Mouse (Mus musculus) forebrain, postnatal 0 days (tissue): ENCODE measurements at regions not wholly inside any gene's neighbourhood (a gene's known extent, or its start where the extent isn't known, plus 50 kb on each side); places are given as distances from the start of the nearest gene placed in this dataset.

Experiments used
- ATAC-seq: fragments of 200-750 bp; cut with Nextera tagmentation; 2 replicates; pipeline ENCODE4 v1.8.0; 2017; ENCODE audit warnings: mild to moderate bottlenecking, moderate library complexity
- DNase-seq: peaks from one replicate; pipeline ENCODE4 v3.0.0-alpha.2; 2015
- H3K27ac ChIP-seq: fragments of 300-500 bp; sonication (generic); 2 replicates; pipeline ENCODE4 v1.5.1; 2014; ENCODE audit warnings: low read depth, mild to moderate bottlenecking, antibody characterized with exemption, low read length, moderate library complexity, mixed read lengths
- H3K27me3 ChIP-seq: fragments of 300-500 bp; sonication (generic); 2 replicates; pipeline ENCODE4 v1.6.1; 2014; ENCODE audit warnings: mild to moderate bottlenecking, low read length, mixed read lengths; ENCODE audit not compliant: insufficient read depth
- H3K36me3 ChIP-seq: fragments of 300-500 bp; sonication (generic); 2 replicates; pipeline ENCODE4 v1.6.1; 2014; ENCODE audit warnings: mild to moderate bottlenecking, moderate library complexity; ENCODE audit not compliant: insufficient read depth
- H3K4me1 ChIP-seq: fragments of 300-500 bp; sonication (generic); 2 replicates; pipeline ENCODE4 v1.6.1; 2014; ENCODE audit warnings: antibody characterized with exemption; ENCODE audit not compliant: insufficient read depth
- H3K4me2 ChIP-seq: fragments of 300-500 bp; sonication (generic); 2 replicates; pipeline ENCODE4 v1.6.1; 2014; ENCODE audit warnings: low read depth, mild to moderate bottlenecking, moderate library complexity
- H3K4me3 ChIP-seq: fragments of 300-500 bp; sonication (generic); 2 replicates; pipeline ENCODE4 v1.5.1; 2014; ENCODE audit warnings: low read depth, low read length, mixed read lengths
- H3K9ac ChIP-seq: fragments of 300-500 bp; sonication (generic); 2 replicates; pipeline ENCODE4 v1.6.1; 2014; ENCODE audit warnings: mild to moderate bottlenecking
- H3K9me3 ChIP-seq: fragments of 300-500 bp; sonication (generic); 2 replicates; pipeline ENCODE4 v1.6.1; 2016; ENCODE audit warnings: low read length
- CTCF ChIP-seq: sonication (generic); IDR thresholded peaks from 2 replicates; pipeline ENCODE4 v1.5.1; 2016; ENCODE audit warnings: antibody characterized with exemption, control low read depth, low read depth
- WGBS: fragments of 180-500 bp; shearing (Covaris S2); extraction: QIAGEN DNeasy Blood & Tissue Kit; methylation state at CpG from one replicate; pipeline ENCODE4 v1.1.7; 2014; 5-methylcytosine and 5-hydroxymethylcytosine counted together

DNA sequence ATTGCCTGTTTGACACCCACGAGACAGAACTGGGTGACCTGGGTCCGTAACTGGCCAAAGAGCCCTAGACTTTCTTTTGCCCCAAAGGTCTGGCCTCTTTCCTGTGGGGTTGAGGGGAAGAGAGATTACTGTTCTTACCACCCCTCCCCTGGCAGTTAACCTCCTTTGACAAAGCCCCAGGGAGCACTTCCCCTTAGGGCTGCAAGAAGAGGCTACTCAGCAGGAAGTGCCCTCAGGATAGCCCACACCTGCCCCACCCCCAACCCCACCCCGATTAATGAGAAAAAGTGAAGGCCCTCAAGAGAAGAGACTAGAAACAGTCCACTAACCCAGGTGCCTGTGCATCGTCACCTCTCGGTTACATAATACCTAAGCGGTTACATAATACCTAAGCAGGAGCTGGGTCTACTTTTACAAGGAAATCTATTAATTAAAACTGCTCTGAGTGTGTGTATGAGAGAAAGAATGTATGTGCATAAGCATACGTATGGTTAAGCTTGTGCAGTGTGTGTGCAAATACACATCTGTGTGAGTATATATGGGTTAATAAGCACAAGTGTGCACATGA lies 105.3 kb upstream of the Ret start:
- no peak overlapping the region for H3K27ac ChIP-seq
- H3K36me3 ChIP-seq: no peaks in the 10 kb centered on the region
- TF ChIP-seq CTCF: no peak
- 35% methylated on average over 7 of the region's 7 CpGs for WGBS
- no peaks in the 10 kb centered on the region for H3K9me3 ChIP-seq
- no peak for ATAC-seq
- 0 out of 2 replicates have a peak, but pooled peaks cover 6% of the 10 kb centered on the region for H3K4me1 ChIP-seq
- no peak overlapping the region for H3K4me2 ChIP-seq
- DNase-seq: no peak
- no peak overlapping the region for H3K9ac ChIP-seq
- H3K4me3 ChIP-seq: no peak overlapping the region
- H3K27me3 ChIP-seq: no peaks in the 10 kb centered on the region

DNA sequence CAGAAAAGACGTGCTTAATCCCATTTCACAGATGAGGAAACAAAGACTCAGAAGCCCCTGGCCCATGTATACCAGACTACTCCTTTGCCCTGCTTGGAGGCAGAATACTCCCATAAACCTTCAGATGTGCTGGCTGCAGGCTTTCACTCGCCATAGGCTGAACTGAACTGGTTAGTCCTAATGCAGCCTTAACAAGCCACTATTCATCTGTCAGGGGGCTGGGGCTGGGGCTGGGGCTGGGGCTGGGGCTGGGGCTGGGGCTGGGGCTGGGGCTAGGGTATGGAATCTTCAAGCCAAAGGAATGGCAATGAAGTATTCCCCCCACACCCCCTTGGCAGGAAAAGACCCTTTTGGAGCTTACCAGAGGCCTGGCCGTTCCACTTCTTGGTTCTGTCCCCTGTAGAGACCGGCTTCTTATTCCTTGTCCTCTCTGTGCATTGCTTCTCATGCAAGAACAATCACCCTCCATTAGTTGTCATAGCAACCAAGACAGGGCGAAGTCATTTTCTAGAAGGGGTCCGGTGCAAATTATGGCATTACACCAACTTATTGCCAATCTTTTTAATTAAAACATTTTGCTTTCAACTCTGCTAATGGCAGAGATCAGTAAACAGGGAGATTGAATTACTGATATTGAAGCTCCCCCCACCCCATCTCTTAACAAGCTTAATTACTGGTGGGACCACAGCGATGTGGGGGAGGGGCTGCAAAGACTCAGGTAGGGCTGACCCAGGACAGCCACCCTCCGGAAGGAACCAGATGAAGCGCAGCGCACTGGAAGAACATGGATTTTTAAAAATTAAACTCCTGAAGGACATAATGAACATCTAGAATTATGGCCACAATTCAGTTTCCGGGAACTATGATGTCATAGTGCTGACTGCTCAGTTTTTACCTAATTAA lies 104.6 kb upstream of the Ret start:
- H3K36me3 ChIP-seq: no peaks in the 10 kb centered on the region
- no peaks in the 10 kb centered on the region for H3K9me3 ChIP-seq
- no peak overlapping the region for H3K4me3 ChIP-seq
- 22% methylated on average over 11 of the region's 11 CpGs for WGBS
- 0 out of 2 replicates have a peak, but pooled peaks cover 6% of the 10 kb centered on the region for H3K4me1 ChIP-seq
- H3K4me2 ChIP-seq: no peak overlapping the region
- TF ChIP-seq CTCF: no peak
- no peaks in the 10 kb centered on the region for H3K27me3 ChIP-seq
- DNase-seq (peak; percentile 7), ATAC-seq (peak; percentile 59)
- no peak overlapping the region for H3K27ac ChIP-seq
- H3K9ac ChIP-seq: no peak overlapping the region

- no peak overlapping the region for H3K4me3 ChIP-seq
- no peak for ATAC-seq
- DNase-seq: no peak
- no peaks in the 10 kb centered on the region for H3K9me3 ChIP-seq
- WGBS: 95% methylated on average over 6 of the region's 6 CpGs
- H3K9ac ChIP-seq: no peak overlapping the region
- no peaks in the 10 kb centered on the region for H3K27me3 ChIP-seq
- H3K36me3 ChIP-seq: no peaks in the 10 kb centered on the region
- no peak overlapping the region for H3K4me2 ChIP-seq
- H3K4me1 ChIP-seq: 0 out of 2 replicates have a peak, but pooled peaks cover 6% of the 10 kb centered on the region
- no peak for TF ChIP-seq CTCF
- no peak overlapping the region for H3K27ac ChIP-seq
Observed at GRCm38 (mm10) chr6:118300781-118301180, 103.3 kb upstream of the Ret start.

DNA sequence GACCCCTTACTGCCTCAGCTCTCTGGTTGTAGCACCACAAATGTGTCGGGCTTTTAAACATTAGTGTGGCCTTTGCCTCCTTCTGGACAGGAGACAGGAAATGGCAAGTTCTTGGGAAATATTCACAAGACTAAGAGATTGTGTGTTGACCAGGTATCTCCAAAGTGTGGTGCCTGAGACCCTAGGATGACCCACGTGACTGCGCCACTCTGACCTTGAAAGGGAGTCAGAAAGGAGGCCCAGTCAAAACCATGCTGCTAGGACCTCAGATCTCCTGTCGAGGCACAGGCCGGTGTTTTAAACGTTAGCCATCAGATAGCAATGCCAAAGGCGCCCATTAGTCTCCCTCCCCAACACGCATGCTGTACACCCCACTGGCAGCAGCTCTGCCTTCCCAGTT lies 100.1 kb upstream of the Ret start:
- no peaks in the 10 kb centered on the region for H3K9me3 ChIP-seq
- H3K27me3 ChIP-seq: no peaks in the 10 kb centered on the region
- no peak overlapping the region for H3K9ac ChIP-seq
- no peak overlapping the region for H3K27ac ChIP-seq
- H3K4me1 ChIP-seq: 0 out of 2 replicates have a peak, but pooled peaks cover 6% of the 10 kb centered on the region
- no peak for ATAC-seq
- no peak for TF ChIP-seq CTCF
- no peaks in the 10 kb centered on the region for H3K36me3 ChIP-seq
- DNase-seq: no peak
- 91% methylated on average over 8 of the region's 8 CpGs for WGBS
- no peak overlapping the region for H3K4me3 ChIP-seq
- H3K4me2 ChIP-seq: no peak overlapping the region

GRCm38 (mm10) chr6:118293986-118294385 lies 96.5 kb upstream of the Ret start:
- Histone ChIP-seq H3K4me1 (no peaks in the 10 kb centered on the region), H3K9ac (no peak overlapping the region), H3K36me3 (no peaks in the 10 kb centered on the region), H3K27ac (no peak overlapping the region), H3K4me2 (no peak overlapping the region), H3K9me3 (no peaks in the 10 kb centered on the region), H3K27me3 (no peaks in the 10 kb centered on the region), H3K4me3 (no peak overlapping the region)
- no peak for TF ChIP-seq CTCF
- no peak for ATAC-seq
- DNase-seq: no peak
- WGBS: 80% methylated on average over 2 of the region's 2 CpGs

DNA sequence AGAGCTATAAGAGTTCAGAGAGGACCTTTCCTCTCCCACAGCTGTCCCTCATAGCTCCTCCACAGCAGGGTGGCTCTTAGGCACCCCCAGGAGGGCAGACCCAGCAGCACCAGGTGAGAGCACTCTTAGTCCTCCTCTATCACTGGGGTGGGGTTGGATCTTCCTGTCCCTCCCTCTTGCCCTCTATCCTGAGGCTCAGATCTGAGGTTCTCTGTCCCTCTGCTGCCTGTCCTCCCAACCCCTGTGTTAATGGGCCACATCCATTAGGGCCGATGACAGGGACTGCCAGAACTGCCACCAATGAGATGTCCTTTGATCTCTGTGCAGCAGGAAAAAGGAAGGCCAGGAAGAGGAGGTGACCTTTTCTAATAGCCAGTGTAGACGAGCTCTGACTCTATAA lies 95.4 kb upstream of the Ret start:
- Histone ChIP-seq H3K36me3 (no peaks in the 10 kb centered on the region), H3K4me1 (no peaks in the 10 kb centered on the region), H3K4me3 (no peak overlapping the region), H3K27me3 (no peaks in the 10 kb centered on the region), H3K9me3 (no peaks in the 10 kb centered on the region), H3K9ac (no peak overlapping the region), H3K4me2 (no peak overlapping the region), H3K27ac (no peak overlapping the region)
- WGBS: 64% methylated on average over 2 of the region's 2 CpGs
- no peak for ATAC-seq
- no peak for DNase-seq
- TF ChIP-seq CTCF: no peak

DNA sequence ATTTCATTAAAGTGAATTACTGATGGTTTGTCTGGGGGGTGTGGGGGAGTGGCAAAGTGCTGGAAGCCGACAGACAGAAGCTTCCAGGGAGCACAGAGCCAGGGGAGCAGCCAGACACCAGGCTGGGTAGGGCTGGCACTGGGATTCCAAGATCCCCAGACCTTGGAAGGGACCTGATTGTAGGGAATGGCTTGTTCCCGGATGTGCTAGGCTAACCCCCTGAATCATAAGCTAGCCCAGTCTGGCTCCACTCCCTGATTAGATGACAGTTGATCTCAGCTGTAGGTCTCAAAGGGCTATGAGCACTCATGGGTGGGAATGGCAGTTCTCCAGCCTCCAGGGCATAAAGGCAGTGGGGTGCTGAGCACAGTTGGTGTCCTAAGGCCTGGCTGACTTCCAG lies 94.8 kb upstream of the Ret start:
- ATAC-seq (no peak), DNase-seq (no peak)
- Histone ChIP-seq H3K4me1 (no peaks in the 10 kb centered on the region), H3K27ac (no peak overlapping the region), H3K9me3 (no peaks in the 10 kb centered on the region), H3K36me3 (no peaks in the 10 kb centered on the region), H3K9ac (no peak overlapping the region), H3K4me3 (no peak overlapping the region), H3K27me3 (no peaks in the 10 kb centered on the region), H3K4me2 (no peak overlapping the region)
- no peak for TF ChIP-seq CTCF
- 73% methylated on average over 2 of the region's 2 CpGs for WGBS
